Mouse (Mus musculus) midbrain, embryonic 15.5 days (tissue): ENCODE results near the gene Tnrc6b. TPM values are rescaled to one million over a fixed set of nuclear protein-coding genes. Genes with fewer than 3 reads are reported as not detected.
"Not testable (repeated sequence)": the region's sequence is repeated elsewhere in the genome, so short reads cannot be mapped to it uniquely, and the experiment has no call there.

Experiments used
- ATAC-seq: fragments of 200-750 bp; cut with Nextera tagmentation; replicated peaks from 2 replicates; pipeline ENCODE4 v1.8.0; 2017; ENCODE audit warnings: moderate TSS enrichment
- H3K27ac ChIP-seq: fragments of 300-500 bp; sonication (generic); 2 replicates; pipeline ENCODE4 v1.5.1; 2015; ENCODE audit warnings: mild to moderate bottlenecking, inconsistent platforms
- H3K27me3 ChIP-seq: fragments of 300-500 bp; sonication (generic); replicated peaks from 2 replicates; pipeline ENCODE4 v1.6.1; 2015; ENCODE audit warnings: inconsistent platforms
- H3K36me3 ChIP-seq: fragments of 300-500 bp; sonication (generic); replicated peaks from 2 replicates; pipeline ENCODE4 v1.6.1; 2015; ENCODE audit warnings: inconsistent platforms
- H3K4me1 ChIP-seq: fragments of 300-500 bp; sonication (generic); 2 replicates; pipeline ENCODE4 v1.6.1; 2015; ENCODE audit warnings: inconsistent platforms
- H3K4me2 ChIP-seq: fragments of 300-500 bp; sonication (generic); 2 replicates; pipeline ENCODE4 v1.6.1; 2015; ENCODE audit warnings: inconsistent platforms, mild to moderate bottlenecking, moderate library complexity
- H3K4me3 ChIP-seq: fragments of 300-500 bp; sonication (generic); 2 replicates; pipeline ENCODE4 v1.5.1; 2015; ENCODE audit warnings: mild to moderate bottlenecking, inconsistent platforms
- H3K9ac ChIP-seq: fragments of 300-500 bp; sonication (generic); 2 replicates; pipeline ENCODE4 v1.6.1; 2015; ENCODE audit warnings: mild to moderate bottlenecking, inconsistent platforms
- H3K9me3 ChIP-seq: fragments of 300-500 bp; sonication (generic); 2 replicates; pipeline ENCODE4 v1.6.1; 2016; ENCODE audit warnings: inconsistent platforms
- WGBS: fragments of 180-500 bp; shearing (Covaris S2); methylation state at CpG from one replicate; pipeline ENCODE4 v1.1.7; 2015; ENCODE audit warnings: mixed read lengths; 5-methylcytosine and 5-hydroxymethylcytosine counted together
- polyA plus RNA-seq: library from polyadenylated mRNA; unstranded; fragments of >200 nt; fragmentation: Nextera tagmentation; extraction: Ambion mirVana; gene quantifications from 2 replicates; pipeline ENCODE4 v1.2.1, GENCODE M21; 2015

Gene Tnrc6b
- polyA plus RNA-seq, 1 experiment from 2014 or later, result 47.2 TPM

- no peaks in the 10 kb centered on the region for H3K9me3 ChIP-seq
- no peaks in the 10 kb centered on the region for H3K27me3 ChIP-seq
- 65% methylated on average over 2 of the region's 2 CpGs for WGBS
- H3K4me3 ChIP-seq, result no peak overlapping the region
- no peak overlapping the region for H3K27ac ChIP-seq
- no peak for ATAC-seq
- H3K4me1 ChIP-seq, result no peaks in the 10 kb centered on the region
- H3K9ac ChIP-seq, result no peak overlapping the region
- no peaks in the 10 kb centered on the region for H3K36me3 ChIP-seq
- no peak overlapping the region for H3K4me2 ChIP-seq
Measured at GRCm38 (mm10) chr15:80729477-80729876, 18.4 kb downstream of the Tnrc6b start.

- no peaks in the 10 kb centered on the region for H3K9me3 ChIP-seq
- no peak for ATAC-seq
- H3K27ac ChIP-seq, result no peak overlapping the region
- no peak overlapping the region for H3K4me2 ChIP-seq
- H3K4me1 ChIP-seq, result no peaks in the 10 kb centered on the region
- no peak overlapping the region for H3K4me3 ChIP-seq
- H3K36me3 ChIP-seq, result no peaks in the 10 kb centered on the region
- WGBS, result 88% methylated on average over 1 of the region's 1 CpGs
- H3K27me3 ChIP-seq, result no peaks in the 10 kb centered on the region
- no peak overlapping the region for H3K9ac ChIP-seq
Measured at GRCm38 (mm10) chr15:80731043-80731442, 19.9 kb downstream of the Tnrc6b start.

- Histone ChIP-seq H3K27me3 (no peaks in the 10 kb centered on the region), H3K4me2 (no peak overlapping the region), H3K4me1 (no peaks in the 10 kb centered on the region), H3K36me3 (no peaks in the 10 kb centered on the region), H3K9me3 (no peaks in the 10 kb centered on the region), H3K9ac (no peak overlapping the region), H3K4me3 (no peak overlapping the region), H3K27ac (no peak overlapping the region)
- 79% methylated on average over 3 of the region's 3 CpGs for WGBS
- no peak for ATAC-seq
Measured at GRCm38 (mm10) chr15:80731511-80731910, 20.4 kb downstream of the Tnrc6b start.

GRCm38 (mm10) chr15:80732266-80733030 is 21.3 kb downstream of the Tnrc6b start:
- H3K27me3 ChIP-seq, result no peaks in the 10 kb centered on the region
- no peak for ATAC-seq
- H3K9me3 ChIP-seq, result no peaks in the 10 kb centered on the region
- WGBS, result 51% methylated on average over 4 of the region's 4 CpGs
- H3K36me3 ChIP-seq, result no peaks in the 10 kb centered on the region
- H3K9ac ChIP-seq, result no peak overlapping the region
- no peak overlapping the region for H3K4me3 ChIP-seq
- no peak overlapping the region for H3K27ac ChIP-seq
- H3K4me1 ChIP-seq, result no peaks in the 10 kb centered on the region
- no peak overlapping the region for H3K4me2 ChIP-seq

GRCm38 (mm10) chr15:80735300-80735699 is 24.2 kb downstream of the Tnrc6b start:
- no peak for ATAC-seq
- H3K27me3 ChIP-seq, result no peaks in the 10 kb centered on the region
- H3K4me1 ChIP-seq, result no peaks in the 10 kb centered on the region
- no peak overlapping the region for H3K4me2 ChIP-seq
- no peak overlapping the region for H3K27ac ChIP-seq
- H3K9ac ChIP-seq, result no peak overlapping the region
- H3K9me3 ChIP-seq, result no peaks in the 10 kb centered on the region
- 89% methylated on average over 3 of the region's 3 CpGs for WGBS
- H3K36me3 ChIP-seq, result no peaks in the 10 kb centered on the region
- H3K4me3 ChIP-seq, result no peak overlapping the region

GRCm38 (mm10) chr15:80735708-80736107 is 24.6 kb downstream of the Tnrc6b start:
- 82% methylated on average over 4 of the region's 4 CpGs for WGBS
- not testable (repeated sequence) for H3K36me3 ChIP-seq, H3K9me3 ChIP-seq, ATAC-seq, H3K27ac ChIP-seq, H3K4me3 ChIP-seq, H3K27me3 ChIP-seq, H3K4me1 ChIP-seq, H3K4me2 ChIP-seq, H3K9ac ChIP-seq

GRCm38 (mm10) chr15:80736553-80736952 is 25.4 kb downstream of the Tnrc6b start:
- Histone ChIP-seq H3K27me3 (no peaks in the 10 kb centered on the region), H3K9ac (no peak overlapping the region), H3K9me3 (no peaks in the 10 kb centered on the region), H3K4me3 (no peak overlapping the region), H3K27ac (no peak overlapping the region), H3K36me3 (no peaks in the 10 kb centered on the region), H3K4me2 (no peak overlapping the region), H3K4me1 (no peaks in the 10 kb centered on the region)
- ATAC-seq, result no peak
- 48% methylated on average over 1 of the region's 1 CpGs for WGBS

GRCm38 (mm10) chr15:80738244-80738643 is 27.1 kb downstream of the Tnrc6b start:
- H3K4me2 ChIP-seq, result no peak overlapping the region
- H3K4me3 ChIP-seq, result no peak overlapping the region
- H3K36me3 ChIP-seq, result no peaks in the 10 kb centered on the region
- H3K27me3 ChIP-seq, result no peaks in the 10 kb centered on the region
- H3K9ac ChIP-seq, result no peak overlapping the region
- H3K27ac ChIP-seq, result no peak overlapping the region
- no peaks in the 10 kb centered on the region for H3K9me3 ChIP-seq
- WGBS, result 95% methylated on average over 2 of the region's 2 CpGs
- H3K4me1 ChIP-seq, result no peaks in the 10 kb centered on the region
- ATAC-seq, result no peak

GRCm38 (mm10) chr15:80739972-80740371 is 28.9 kb downstream of the Tnrc6b start:
- no peak overlapping the region for H3K4me3 ChIP-seq
- WGBS, result 97% methylated on average over 1 of the region's 1 CpGs
- H3K9me3 ChIP-seq, result no peaks in the 10 kb centered on the region
- H3K9ac ChIP-seq, result no peak overlapping the region
- no peak overlapping the region for H3K27ac ChIP-seq
- no peak overlapping the region for H3K4me2 ChIP-seq
- H3K27me3 ChIP-seq, result no peaks in the 10 kb centered on the region
- ATAC-seq, result no peak
- no peaks in the 10 kb centered on the region for H3K36me3 ChIP-seq
- no peaks in the 10 kb centered on the region for H3K4me1 ChIP-seq

GRCm38 (mm10) chr15:80741836-80742235 is 30.7 kb downstream of the Tnrc6b start:
- no peak for ATAC-seq
- Histone ChIP-seq H3K9ac (no peak overlapping the region), H3K4me2 (no peak overlapping the region), H3K27me3 (no peaks in the 10 kb centered on the region), H3K36me3 (no peaks in the 10 kb centered on the region), H3K4me1 (no peaks in the 10 kb centered on the region), H3K9me3 (no peaks in the 10 kb centered on the region), H3K27ac (no peak overlapping the region), H3K4me3 (no peak overlapping the region)
- 84% methylated on average over 1 of the region's 1 CpGs for WGBS

GRCm38 (mm10) chr15:80742991-80743474 is 31.9 kb downstream of the Tnrc6b start:
- Histone ChIP-seq H3K27ac (no peak overlapping the region), H3K4me3 (no peak overlapping the region), H3K4me2 (no peak overlapping the region), H3K9ac (no peak overlapping the region), H3K36me3 (no peaks in the 10 kb centered on the region), H3K27me3 (no peaks in the 10 kb centered on the region), H3K4me1 (no peaks in the 10 kb centered on the region), H3K9me3 (no peaks in the 10 kb centered on the region)
- WGBS, result 92% methylated on average over 3 of the region's 3 CpGs
- ATAC-seq, result no peak

GRCm38 (mm10) chr15:80743606-80744005 is 32.5 kb downstream of the Tnrc6b start:
- ATAC-seq, result no peak
- H3K36me3 ChIP-seq, result no peaks in the 10 kb centered on the region
- H3K27ac ChIP-seq, result no peak overlapping the region
- no peak overlapping the region for H3K4me2 ChIP-seq
- H3K9ac ChIP-seq, result no peak overlapping the region
- no peaks in the 10 kb centered on the region for H3K4me1 ChIP-seq
- WGBS, result 91% methylated on average over 7 of the region's 7 CpGs
- no peaks in the 10 kb centered on the region for H3K27me3 ChIP-seq
- no peaks in the 10 kb centered on the region for H3K9me3 ChIP-seq
- no peak overlapping the region for H3K4me3 ChIP-seq
